Mouse (Mus musculus) liver, postnatal 0 days (tissue): ENCODE data around the gene Satb2.

Source experiments
- CTCF ChIP-seq: sonication (generic); IDR thresholded peaks from 2 replicates; pipeline ENCODE4 v1.5.1; 2016; ENCODE audit warnings: antibody characterized with exemption, low read depth
- EP300 ChIP-seq: IDR thresholded peaks from 2 replicates; pipeline ENCODE4 v1.6.1; 2016; ENCODE audit warnings: antibody characterized with exemption, low read depth, mild to moderate bottlenecking

- no peak for TF ChIP-seq CTCF
- TF ChIP-seq EP300: no peak
Measured at GRCm38 (mm10) chr1:56933821-56934220, 44.6 kb downstream of the Satb2 start.
